Mouse (Mus musculus) heart, postnatal 36 days (tissue): ENCODE data around the gene Sgo2a. TPM values are rescaled to one million over a fixed set of nuclear protein-coding genes. Genes with fewer than 3 reads are reported as not detected.
"Not testable (repeated sequence)": the region's sequence is repeated elsewhere in the genome, so short reads cannot be mapped to it uniquely, and the experiment has no call there.

Experiments
- DNase-seq, 2 experiments: peaks; one replicate each; pipeline ENCODE4 v3.0.0; 2021 to 2022
- intact Hi-C: fragments of 180-260 bp; cut with DNase I; formaldehyde crosslinking; loops from one replicate; pipeline ENCODE4 v1.15.1; 2025
- total RNA-seq, 2 experiments: library from RNA; stranded (reverse); gene quantifications; 2 replicates each; pipeline ENCODE4 v1.2.3; 2021

The Sgo2a gene
- 1 to 10 TPM; 4.1 to 5.0 TPM for total RNA-seq

DNA sequence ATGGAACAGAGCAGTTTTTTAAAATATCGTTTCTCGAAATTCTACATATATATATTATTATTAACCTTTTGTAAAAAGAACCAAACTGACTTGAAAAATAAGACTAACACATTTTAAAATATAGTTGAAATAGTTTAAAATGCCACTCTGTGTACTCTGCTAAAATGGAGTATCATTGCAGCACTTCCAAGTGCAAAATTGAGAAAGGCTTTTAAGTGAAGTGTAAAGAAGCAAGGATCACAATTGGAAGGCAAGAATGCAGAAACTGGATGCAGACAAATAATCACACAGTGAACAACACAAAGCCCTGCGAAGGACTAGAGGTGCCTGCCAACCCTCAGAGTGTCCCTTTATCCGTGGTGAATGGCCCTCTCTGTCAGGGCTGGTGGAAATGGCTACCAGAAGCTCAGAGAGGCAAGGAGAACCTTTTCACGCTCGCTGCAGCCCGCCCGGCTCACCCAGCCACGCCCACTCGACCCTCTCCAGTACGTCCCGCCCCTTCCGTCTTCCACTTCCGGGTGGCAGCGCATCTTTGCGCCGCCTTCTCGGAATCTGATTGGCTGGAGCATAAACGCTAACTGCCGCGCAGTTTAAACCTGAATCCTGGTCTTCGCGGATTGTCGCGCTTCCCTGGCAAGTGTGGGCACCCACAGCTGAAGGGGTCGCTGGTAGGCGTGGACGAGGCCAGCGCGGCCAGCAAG, at the start of gene Sgo2a:
Gene Sgo2a, plus strand, starts transcription at position 540 of the 701 bp plus-strand sequence.
- intact Hi-C loops, result loop anchor here (2.0 kb wide), 1 partner anchor 25 kb away; no protein-coding TSS in a partner anchor
- peak; percentile 90 to 91 for DNase-seq

DNA sequence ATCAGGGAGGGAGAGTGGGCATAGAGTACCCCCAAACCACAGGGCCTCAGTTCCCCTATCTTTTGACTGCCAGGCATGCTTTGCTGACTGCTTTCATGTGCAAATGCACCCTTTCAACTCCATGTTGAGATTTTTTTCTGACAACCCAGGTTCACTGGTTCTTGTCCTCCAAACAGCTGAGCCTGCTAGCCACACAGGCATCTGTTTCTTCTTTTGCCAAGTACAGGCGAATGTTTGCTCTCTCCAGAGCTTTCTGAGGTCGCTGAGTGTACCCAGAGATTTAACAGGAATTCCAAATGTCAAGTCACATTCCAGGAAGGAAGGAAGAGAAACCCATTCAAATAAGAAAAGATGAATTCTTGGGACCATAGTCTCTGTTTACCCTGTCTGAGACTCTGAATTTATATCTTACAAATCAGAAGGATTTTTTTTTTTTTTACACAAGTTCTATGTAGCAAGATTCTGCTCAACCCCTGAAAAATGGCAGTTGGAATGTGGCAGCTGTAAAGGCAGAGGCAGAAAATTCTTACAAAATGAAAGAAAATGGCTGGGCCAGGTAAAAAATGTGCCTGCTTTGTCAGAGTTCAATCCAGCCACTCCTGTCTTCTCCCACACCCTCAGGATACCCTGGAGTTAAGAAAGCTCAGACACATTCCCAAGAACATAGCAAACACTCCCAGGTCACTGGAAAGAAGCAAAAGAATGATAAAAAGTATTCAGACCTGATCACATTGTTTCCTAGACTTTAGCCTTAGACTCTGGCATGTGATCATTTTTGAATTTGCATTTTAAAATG, 48.0 kb upstream of the Sgo2a start:
- intact Hi-C loops, result loop anchor here (5.0 kb wide), 1 partner anchor 170 kb away; no protein-coding TSS in a partner anchor
- no peak for DNase-seq

DNA sequence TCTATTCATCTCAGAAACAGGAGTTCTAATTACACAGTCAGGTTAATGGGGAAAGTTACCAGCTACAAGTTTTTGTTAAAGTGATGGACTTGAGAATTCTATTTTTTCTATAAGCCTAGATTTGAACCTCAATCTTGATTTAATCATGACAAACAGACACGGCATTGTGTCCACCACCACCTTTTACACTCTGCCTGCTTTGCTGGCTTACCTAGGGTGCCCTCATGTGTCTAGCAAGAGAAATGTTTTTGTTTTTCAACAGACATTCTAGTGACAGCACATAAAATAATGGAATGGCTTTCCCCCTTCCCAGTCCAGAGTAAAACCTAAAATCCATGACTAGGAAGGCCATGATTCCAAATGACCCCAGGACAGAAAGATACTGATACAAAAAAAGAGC, 46.6 kb upstream of the Sgo2a start:
- intact Hi-C loops, result loop anchor here (1.0 to 5.0 kb wide), 2 partner anchors 172 to 520 kb away; no protein-coding TSS in a partner anchor
- DNase-seq, result peak in 1 of 2 experiments; percentile 8

DNA sequence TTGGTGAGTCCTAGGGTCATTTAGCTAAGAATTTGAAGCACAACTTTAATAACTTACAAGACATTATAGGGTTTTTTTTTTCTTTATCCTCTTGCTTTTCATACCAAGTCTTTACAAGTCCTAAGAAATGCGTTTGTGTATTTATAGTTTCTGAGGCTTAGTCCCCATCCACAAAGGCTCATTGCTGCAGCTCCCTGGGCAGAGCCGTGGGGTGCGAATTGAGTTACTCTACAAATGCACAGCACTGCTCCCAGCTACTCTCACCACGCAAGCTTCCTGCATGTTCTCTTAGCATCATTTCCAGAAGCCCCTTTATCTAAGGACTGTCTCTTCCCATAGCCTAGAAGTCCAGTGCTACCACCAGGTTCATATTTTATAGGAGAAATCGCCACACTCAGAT, 46.1 kb upstream of the Sgo2a start:
- no peak for DNase-seq
- intact Hi-C loops, result loop anchor here (1.0 to 5.0 kb wide), 2 partner anchors 172 to 520 kb away; no protein-coding TSS in a partner anchor

DNA sequence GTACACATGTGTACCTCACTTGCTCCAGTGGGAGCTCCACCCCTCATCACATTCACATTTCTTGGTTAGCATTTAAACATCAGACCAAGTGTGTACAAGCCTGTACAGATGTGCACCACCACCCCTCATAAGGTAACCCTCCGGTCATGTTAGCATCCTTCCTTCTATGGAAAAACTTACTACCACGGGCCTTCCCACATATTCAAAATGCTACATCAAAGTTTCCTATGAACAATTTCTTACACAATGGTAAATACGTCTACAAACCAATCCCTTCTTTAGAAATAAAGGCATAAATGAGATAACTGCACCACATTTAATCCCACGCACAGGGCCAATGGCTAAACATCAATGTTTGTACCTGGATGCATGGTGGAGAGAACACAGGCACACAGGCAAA, 43.3 kb upstream of the Sgo2a start:
- intact Hi-C loops, result no loop called here
- no peak for DNase-seq

DNA sequence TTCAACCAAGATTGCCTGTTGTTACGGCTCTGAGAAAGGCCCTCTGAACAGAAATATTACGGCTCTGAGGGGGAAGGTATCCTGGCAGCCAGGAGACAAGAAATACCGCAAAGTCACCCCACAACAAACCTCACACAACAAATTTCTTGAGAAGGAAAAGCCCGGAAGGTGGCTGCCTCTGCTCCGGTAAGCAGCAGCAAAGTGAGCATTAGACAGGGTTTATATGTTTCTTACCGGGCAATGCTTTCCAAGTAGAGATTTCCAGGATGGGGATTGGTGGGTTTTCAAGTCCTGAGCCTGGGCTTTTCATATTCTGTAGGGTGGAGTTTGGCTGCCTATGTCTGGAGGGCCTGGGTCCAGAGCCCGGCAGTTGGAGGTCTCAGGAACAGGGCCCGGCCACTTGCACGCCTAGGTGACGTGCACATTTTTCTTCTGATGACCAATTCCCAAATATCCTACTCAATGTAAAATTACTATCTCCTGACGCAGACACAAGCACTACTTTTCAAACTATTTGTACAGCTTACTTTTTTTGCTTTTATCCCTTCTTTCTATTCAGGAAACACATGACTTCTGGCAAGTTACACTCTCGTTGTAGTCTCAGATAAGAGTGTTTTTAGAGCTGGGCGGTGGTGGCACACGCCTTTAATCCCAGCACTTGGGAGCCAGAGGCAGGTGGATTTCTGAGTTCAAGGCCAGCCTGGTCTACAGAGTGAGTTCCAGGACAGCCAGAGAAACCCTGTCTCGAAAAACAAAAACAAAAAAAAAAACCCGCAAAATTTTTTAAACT, 42.0 kb upstream of the Sgo2a start:
- no peak for DNase-seq
- intact Hi-C loops, result no loop called here

DNA sequence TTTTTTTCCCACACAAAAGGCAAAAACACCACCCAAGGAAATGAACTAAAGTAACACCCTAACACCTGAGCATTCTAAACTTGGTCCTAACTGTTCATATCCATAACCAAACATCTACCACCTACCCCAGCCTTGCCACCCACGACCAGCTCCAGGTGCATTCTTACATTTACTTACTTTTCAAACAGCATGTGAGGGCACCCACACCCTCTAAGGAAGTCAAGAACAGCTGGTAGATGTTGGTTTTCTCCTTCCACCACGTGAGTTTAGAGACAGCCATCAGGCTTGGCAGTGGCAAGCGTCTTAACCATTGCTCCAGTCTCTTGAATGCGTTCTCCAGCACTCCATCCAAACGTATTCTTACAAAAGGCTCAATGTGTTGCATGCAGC, 41.4 kb upstream of the Sgo2a start:
- DNase-seq, result no peak
- intact Hi-C loops, result no loop called here

DNA sequence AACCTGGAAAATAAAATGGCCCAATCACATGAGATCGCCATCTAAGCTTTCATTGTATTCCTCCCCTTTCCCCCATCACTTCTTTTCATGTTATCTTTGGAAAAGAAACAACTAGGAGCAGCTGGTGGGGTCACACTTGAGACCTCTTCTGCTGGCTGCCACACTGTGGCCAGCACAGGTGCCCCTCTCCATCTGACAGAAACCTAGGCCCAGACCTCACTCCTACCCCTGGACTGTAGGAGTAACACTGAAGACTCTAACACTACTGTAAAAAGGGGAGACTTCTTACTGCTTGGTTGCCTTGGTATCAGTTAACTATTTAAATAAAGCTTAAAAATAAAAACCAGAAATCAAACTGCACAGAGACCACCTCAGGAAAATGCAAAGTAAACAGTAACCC, 40.0 kb upstream of the Sgo2a start:
- intact Hi-C loops, result no loop called here

DNA sequence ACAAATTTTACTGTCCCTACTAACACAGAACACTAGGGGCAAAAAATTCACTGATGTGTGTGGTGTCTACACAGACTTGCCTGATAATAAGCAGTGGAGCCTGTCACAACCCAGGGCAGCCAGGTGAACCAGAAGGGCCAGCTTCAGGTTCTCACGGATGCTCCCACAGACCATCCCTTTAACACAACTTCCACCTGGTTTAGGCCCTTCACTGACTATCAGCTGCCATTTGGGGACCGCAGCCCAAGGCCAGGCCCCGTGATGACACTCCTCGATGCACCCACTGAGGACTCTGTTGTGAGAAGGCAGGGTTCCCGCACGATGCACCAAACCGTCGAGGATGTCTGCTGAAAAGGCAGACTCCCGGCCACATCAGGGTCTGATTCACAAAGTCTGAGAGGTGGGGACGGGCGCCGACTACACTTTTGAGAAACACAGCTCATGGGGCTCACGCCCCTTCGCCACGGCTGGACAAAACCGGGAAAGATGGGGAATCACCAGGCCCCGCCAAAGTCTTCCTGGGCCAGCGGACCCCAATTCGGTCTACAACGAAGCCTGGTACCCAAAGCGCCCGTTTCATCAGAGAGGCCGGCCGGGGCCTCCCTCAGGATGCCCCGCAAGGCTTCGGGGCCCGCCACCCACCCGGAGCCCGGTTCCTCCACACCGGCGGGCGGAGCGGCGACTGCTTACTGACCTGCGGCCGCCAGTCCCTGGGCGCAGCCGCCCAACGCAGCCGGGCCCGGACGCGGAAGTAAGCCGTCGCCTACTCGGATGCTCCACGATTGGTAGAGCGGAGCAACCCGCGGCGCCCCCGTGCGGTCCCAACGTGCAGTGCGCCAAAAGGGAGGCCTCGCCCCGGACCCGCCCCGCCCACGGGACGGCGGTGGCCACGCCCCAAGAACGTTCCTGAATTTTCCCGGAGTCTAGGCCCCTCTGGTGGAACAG, 26.2 kb upstream of the Sgo2a start:
- intact Hi-C loops, result loop anchor here (2.0 to 5.0 kb wide), 3 partner anchors 25 to 542 kb away; partner anchors contain the start of gene Sgo2a
- DNase-seq, result peak; percentile 98 to 99

More for the DNA sequence above, 40.0 kb upstream of the Sgo2a start:
- DNase-seq, result no peak

DNA sequence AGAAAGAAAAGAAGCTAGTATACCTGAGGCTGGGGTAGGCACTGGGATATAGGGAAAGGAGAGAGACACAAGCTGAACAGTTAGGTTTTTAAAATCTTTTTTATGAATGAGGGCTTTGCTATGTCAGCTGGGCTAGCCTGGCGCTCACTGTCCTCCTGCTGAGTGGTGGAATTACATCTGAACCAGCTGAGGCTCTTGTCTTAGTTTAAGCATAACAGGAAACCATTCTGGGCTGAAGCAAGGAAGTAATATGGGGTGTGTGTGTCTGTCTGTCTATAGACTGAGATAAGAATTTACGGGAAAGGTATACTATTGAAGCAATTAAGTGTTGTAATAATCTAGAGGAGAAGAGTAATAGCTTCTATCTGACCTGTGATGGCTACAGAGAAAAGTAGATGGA, 24.2 kb upstream of the Sgo2a start:
- DNase-seq, result no peak
- intact Hi-C loops, result loop anchor here (2.0 kb wide), 1 partner anchor 23 kb away; the partner anchor contains the start of gene Sgo2a

DNA sequence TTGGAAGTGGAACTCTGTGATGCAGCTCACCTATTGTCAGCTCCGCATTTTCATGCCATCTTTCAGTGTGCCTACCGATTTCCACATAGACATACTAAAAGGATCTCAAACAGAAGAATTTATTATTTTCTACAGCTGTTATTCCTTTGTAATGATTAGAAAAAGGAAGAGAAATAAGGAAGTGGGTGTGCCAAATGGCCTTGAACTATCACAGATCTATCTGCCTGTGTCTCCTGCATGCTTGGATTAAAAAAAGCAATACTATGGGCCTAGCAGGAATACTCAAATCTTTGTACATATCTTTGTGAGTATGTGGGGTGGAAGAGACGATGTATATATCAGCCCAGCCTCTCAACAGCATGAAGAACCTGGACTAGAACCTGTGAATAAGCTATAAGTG, 18.9 kb upstream of the Sgo2a start:
- DNase-seq, result no peak
- intact Hi-C loops, result no loop called here

DNA sequence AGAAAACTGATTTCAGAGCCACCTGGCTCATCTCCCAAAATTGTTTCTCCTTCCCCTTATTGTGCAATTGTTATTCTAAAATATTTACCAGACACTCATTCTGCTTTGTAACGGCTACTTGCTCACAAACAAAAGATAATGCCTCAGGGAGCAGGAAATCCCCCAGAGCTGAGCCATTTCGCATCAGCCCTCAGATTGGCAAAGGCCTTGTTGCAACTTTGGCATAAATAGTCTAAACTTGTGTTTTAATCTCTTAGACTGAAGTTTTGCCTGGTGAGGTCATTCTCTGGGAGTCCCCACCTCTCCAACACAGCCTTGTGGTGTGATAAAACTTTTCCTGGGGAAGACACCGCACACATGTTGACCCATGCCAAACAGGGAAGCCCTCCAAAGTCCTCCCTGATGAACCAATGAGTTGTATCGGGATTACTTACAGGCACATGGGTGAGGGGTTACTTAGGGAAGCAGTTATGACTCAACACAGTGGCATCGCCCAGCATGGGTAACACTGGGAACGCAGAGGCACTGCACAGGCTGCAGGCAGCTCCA, 6.6 kb upstream of the Sgo2a start:
- peak; percentile 11 to 22 for DNase-seq
- intact Hi-C loops, result no loop called here

DNA sequence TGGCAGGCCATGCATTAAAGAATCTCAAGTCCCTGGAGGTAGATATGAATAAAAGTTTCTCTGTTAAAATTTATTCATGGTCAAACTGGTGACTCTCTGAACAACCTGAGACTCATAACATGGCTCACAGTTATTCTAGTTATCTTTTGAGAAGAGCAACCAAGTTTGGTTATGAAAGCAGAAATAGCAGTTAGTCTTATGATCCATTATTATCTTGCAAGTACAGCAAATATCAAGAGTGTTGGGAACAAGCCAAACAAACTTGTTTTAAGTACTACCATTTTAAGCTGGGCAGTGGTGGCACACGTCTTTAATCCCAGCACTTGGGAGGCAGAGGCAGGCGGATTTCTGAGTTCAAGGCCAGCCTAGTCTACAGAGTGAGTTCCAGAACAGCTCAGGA, 4.5 kb upstream of the Sgo2a start:
- intact Hi-C loops, result no loop called here
- DNase-seq, result no peak

DNA sequence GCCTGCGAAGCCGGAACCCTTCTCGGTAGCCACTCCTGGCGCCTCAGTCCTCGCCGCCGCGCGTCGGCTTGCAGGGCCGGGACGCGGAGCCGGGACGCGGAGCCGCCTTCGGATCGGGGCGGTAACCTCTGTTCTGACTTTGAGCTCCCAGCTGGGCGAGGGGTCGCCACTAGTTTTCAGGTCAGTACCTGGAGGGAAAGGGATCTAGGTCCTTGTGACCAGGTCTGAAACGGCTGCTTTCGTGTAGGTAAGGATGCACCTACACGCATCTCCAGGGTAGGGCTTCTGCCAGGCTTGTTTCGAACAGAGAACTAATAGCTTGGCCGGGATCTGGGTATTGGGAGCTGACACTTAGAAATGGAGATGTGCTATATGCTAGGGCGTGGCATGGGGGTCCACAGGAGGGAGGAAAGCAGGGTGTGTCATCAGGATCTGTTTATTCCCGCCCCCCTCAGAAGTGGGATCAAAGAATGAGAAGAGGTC, 403 bp downstream of the Sgo2a start:
- no peak for DNase-seq
- intact Hi-C loops, result no loop called here

DNA sequence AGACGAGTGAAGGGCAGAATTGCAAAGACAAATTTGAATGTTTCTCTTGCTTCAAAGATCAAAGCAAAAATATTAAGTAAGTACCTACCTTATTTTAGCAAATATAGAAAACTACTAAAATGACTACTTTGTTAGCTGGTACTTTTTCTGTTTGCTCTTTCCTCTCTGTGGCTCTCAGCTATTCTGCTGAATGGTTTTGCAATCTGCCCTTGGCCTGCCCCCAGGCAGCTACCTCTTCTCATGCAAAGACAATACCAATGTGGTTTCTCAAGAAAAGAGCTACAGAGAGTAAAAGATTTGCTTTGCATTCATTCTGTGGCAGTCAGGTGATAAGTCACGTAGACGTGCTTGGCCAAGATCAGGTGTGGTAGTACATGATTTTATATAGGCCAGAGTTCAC, 2.4 kb downstream of the Sgo2a start:
- no peak for DNase-seq
- intact Hi-C loops, result no loop called here

DNA sequence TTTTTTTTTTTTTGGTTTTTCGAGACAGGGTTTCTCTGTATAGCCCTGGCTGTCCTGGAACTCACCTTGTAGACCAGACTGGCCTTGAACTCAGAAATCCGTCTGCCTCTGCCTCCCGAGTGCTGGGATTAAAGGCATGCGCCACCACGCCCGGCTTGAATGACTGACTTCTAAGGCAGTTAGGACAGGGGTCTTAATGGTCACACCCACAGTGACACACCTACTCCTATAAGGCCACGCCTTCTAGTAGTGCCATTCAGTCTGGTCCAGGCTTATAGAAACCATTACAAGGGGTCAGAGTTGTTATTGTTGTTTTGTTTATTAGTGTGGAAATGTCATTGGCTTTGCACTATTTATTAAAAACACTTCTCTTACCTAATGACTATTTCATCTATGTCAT, 10.6 kb downstream of the Sgo2a start:
- intact Hi-C loops, result not testable (repeated sequence)

DNA sequence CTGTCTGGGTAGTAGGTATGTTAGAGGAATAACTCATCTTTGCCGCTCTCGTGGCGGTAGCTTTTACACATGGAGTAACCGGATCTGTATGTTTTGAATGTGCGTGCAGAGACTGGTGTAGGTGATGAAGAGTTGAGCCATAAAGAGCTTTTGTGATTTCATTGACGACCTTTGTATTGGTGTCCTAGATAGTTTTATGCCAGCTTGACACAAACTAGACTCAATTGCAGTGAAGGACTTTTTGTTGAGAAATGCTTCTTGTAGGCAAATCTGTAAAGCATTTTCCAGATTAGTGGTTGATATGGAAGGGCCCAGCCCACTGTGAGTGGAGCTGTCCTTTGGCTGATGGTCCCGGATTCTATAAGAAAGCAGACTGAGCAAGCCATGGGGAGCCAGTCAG, 23.1 kb downstream of the Sgo2a start, which contains the start of gene Kctd18:
Gene Kctd18, minus strand, starts transcription at position 101 of the 400 bp plus-strand sequence.
- no peak for DNase-seq
- intact Hi-C loops, result no loop called here

More for the DNA sequence above, 10.6 kb downstream of the Sgo2a start:
- not testable (repeated sequence) for DNase-seq

DNA sequence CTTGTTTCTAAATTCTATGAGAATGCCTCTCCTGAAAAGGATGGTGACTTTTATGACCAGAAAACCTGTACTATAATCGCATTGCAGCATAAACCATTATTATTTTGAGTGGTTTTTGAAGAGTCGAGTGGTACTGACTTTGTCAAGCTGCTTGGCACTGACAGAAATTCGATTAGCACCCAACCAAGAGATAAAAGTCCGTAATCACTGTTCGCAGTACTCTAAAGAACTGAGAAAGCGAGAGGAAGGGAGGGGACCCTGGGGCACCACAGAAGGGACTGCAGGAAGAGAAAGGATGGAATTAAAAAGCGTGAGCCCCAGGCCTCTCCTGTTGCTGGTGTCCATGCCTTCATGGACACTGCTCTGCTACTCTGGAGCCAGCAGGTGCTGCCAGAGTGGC, 31.9 kb downstream of the Sgo2a start:
- intact Hi-C loops, result no loop called here

DNA sequence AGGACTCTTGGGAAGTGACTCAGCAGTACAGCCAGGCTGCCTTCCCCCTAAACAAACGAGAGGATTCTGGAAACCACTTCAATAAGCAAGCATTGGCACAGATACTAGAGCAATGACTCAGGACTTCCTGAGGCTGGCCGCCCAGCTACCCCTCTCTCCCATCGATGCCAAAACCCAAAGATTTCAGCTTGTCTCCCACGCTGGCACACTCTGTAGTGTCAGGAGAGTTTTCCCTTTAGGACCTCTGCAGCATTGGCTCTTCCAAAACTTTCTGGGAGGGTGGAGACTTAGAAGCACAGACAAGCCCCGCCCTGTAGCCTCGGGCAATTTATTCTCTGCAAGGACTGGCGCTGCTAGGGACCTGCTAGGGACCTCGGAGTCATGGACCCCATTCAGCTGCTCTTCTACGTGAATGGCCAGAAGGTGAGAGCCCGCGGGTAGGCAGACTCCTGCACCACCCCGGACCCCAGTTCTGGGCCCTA, 33.9 kb downstream of the Sgo2a start, which contains the start of gene Aox1:
Gene Aox1, plus strand, starts transcription at position 296 of the 482 bp plus-strand sequence.
- intact Hi-C loops, result loop anchor here (2.0 kb wide), 2 partner anchors 61 to 601 kb away; no protein-coding TSS in a partner anchor
- DNase-seq, result peak; percentile 73 to 81

More for the DNA sequence above, 31.9 kb downstream of the Sgo2a start:
- no peak for DNase-seq
